Mouse (Mus musculus) MEL (cell line): ENCODE results near the gene Snu13. TPM values are rescaled to one million over a fixed set of nuclear protein-coding genes. Genes with fewer than 3 reads are reported as not detected.

ENCODE experiments used
- DNase-seq: peaks from one replicate; pipeline ENCODE4 v3.0.0; 2011; ENCODE audit warnings: low read depth, low spot score
- H3K27ac ChIP-seq: 2 replicates; pipeline ENCODE4 v1.5.1; 2012; ENCODE audit warnings: low read depth, mild to moderate bottlenecking, control low read depth, low read length, moderate library complexity; ENCODE audit not compliant: control insufficient read depth
- H3K27me3 ChIP-seq, 2 experiments: fragments of 150-350 bp in 1 of 2; sonication (generic) in 1 of 2; 2 replicates each; pipeline ENCODE4 v1.6.1; 2012; ENCODE audit warnings: low read length in 2 of 2, mild to moderate bottlenecking in 2 of 2, improper control_type of control experiment in 1 of 2, moderate library complexity in 1 of 2; ENCODE audit not compliant: insufficient read depth in 2 of 2, control insufficient read depth in 1 of 2
- H3K36me3 ChIP-seq, 2 experiments: 2 replicates each; pipeline ENCODE4 v1.6.1; 2012 to 2014; ENCODE audit warnings: low read length in 2 of 2, improper control_type of control experiment in 1 of 2, inconsistent platforms in 1 of 2, mild to moderate bottlenecking in 1 of 2; ENCODE audit not compliant: insufficient read depth in 2 of 2, control insufficient read depth in 1 of 2
- H3K4me1 ChIP-seq, 2 experiments: fragments of 150-350 bp in 1 of 2; sonication (generic) in 1 of 2; 2 replicates each; pipeline ENCODE4 v1.6.1; 2012; ENCODE audit warnings: low read length in 2 of 2, improper control_type of control experiment in 1 of 2, mild to moderate bottlenecking in 1 of 2; ENCODE audit not compliant: insufficient read depth in 2 of 2, control insufficient read depth in 1 of 2
- H3K4me3 ChIP-seq, 2 experiments: fragments of 150-350 bp in 1 of 2; sonication (generic) in 1 of 2; 2 replicates each; pipeline ENCODE4 v1.5.1; 2012; ENCODE audit warnings: low read depth in 2 of 2, low read length in 2 of 2, mild to moderate bottlenecking in 2 of 2, moderate library complexity in 2 of 2, control low read depth in 1 of 2, improper control_type of control experiment in 1 of 2; ENCODE audit not compliant: control insufficient read depth in 1 of 2, insufficient read depth in 1 of 2
- H3K79me2 ChIP-seq: 2 replicates; pipeline ENCODE4 v1.6.1; 2012; ENCODE audit warnings: mild to moderate bottlenecking, low read length, moderate library complexity; ENCODE audit not compliant: control insufficient read depth, poor library complexity, insufficient read depth
- H3K9ac ChIP-seq: 2 replicates; pipeline ENCODE4 v1.6.1; 2012; ENCODE audit warnings: low read depth, mild to moderate bottlenecking, control low read depth, low read length, moderate library complexity; ENCODE audit not compliant: control insufficient read depth, poor library complexity, severe bottlenecking
- H3K9me3 ChIP-seq: fragments of 150-350 bp; sonication (generic); replicated peaks from 2 replicates; pipeline ENCODE4 v1.6.1; 2012; ENCODE audit warnings: mild to moderate bottlenecking, low read length, improper control_type of control experiment, moderate library complexity; ENCODE audit not compliant: insufficient read depth
- CTCF ChIP-seq, 3 experiments: IDR thresholded peaks in 2 of 3; conservative IDR thresholded peaks in 1 of 3; 2 replicates each; pipeline ENCODE4 v1.5.1; 2011 to 2012; ENCODE audit warnings: low read length in 3 of 3, low read depth in 2 of 3, mild to moderate bottlenecking in 2 of 3, improper control_type of control experiment in 1 of 3, inconsistent platforms in 1 of 3, mixed read lengths in 1 of 3, moderate library complexity in 1 of 3; ENCODE audit not compliant: control insufficient read depth in 1 of 3, insufficient read depth in 1 of 3, poor library complexity in 1 of 3, severe bottlenecking in 1 of 3
- E2F4 ChIP-seq: IDR thresholded peaks from 2 replicates; pipeline ENCODE4 v1.6.1; 2011; ENCODE audit warnings: low read depth, low read length, improper control_type of control experiment, borderline replicate concordance
- ETS1 ChIP-seq: IDR thresholded peaks from 2 replicates; pipeline ENCODE4 v1.6.1; 2012; ENCODE audit warnings: low read depth, mild to moderate bottlenecking, inconsistent platforms, low read length, improper control_type of control experiment, moderate library complexity
- GABPA ChIP-seq: IDR thresholded peaks from 2 replicates; pipeline ENCODE4 v1.6.1; 2012; ENCODE audit warnings: low read depth, mild to moderate bottlenecking, inconsistent platforms, low read length, improper control_type of control experiment, moderate library complexity
- JUND ChIP-seq: IDR thresholded peaks from 2 replicates; pipeline ENCODE4 v1.6.1; 2011; ENCODE audit warnings: low read depth, mild to moderate bottlenecking, improper control_type of control experiment, low read length
- KAT2A ChIP-seq: conservative IDR thresholded peaks from 2 replicates; pipeline ENCODE4 v1.6.1; 2012; ENCODE audit warnings: low read depth, low read length, improper control_type of control experiment, inconsistent platforms
- MAFK ChIP-seq: IDR thresholded peaks from 2 replicates; pipeline ENCODE4 v1.6.1; 2011; ENCODE audit warnings: low read depth, mild to moderate bottlenecking, low read length, improper control_type of control experiment, borderline replicate concordance
- MAZ ChIP-seq: IDR thresholded peaks from 2 replicates; pipeline ENCODE4 v1.6.1; 2012; ENCODE audit warnings: low read depth, mild to moderate bottlenecking, inconsistent platforms, low read length, improper control_type of control experiment
- MXI1 ChIP-seq: IDR thresholded peaks from 2 replicates; pipeline ENCODE4 v1.6.1; 2011; ENCODE audit warnings: mild to moderate bottlenecking, low read depth, low read length, improper control_type of control experiment
- MYB ChIP-seq: IDR thresholded peaks from 2 replicates; pipeline ENCODE4 v1.6.1; 2011; ENCODE audit warnings: mild to moderate bottlenecking, low read depth, low read length, improper control_type of control experiment
- POLR2A ChIP-seq, 2 experiments: IDR thresholded peaks; 2 replicates each; pipeline ENCODE4 v1.6.1; 2011 to 2012; ENCODE audit warnings: low read length in 2 of 2, mild to moderate bottlenecking in 2 of 2, control low read depth in 1 of 2, improper control_type of control experiment in 1 of 2, low read depth in 1 of 2, moderate library complexity in 1 of 2; ENCODE audit not compliant: control insufficient read depth in 1 of 2, insufficient read depth in 1 of 2, poor library complexity in 1 of 2
- RCOR1 ChIP-seq: IDR thresholded peaks from 2 replicates; pipeline ENCODE4 v1.6.1; 2012; ENCODE audit warnings: low read depth, mild to moderate bottlenecking, inconsistent platforms, low read length, improper control_type of control experiment
- SIN3A ChIP-seq: IDR thresholded peaks from 2 replicates; pipeline ENCODE4 v1.6.1; 2012; ENCODE audit warnings: low read length, improper control_type of control experiment, inconsistent platforms
- TAL1 ChIP-seq: IDR thresholded peaks from 2 replicates; pipeline ENCODE4 v1.6.1; 2012; ENCODE audit warnings: mild to moderate bottlenecking, inconsistent platforms, low read length, moderate library complexity, mixed read lengths
- UBTF ChIP-seq: IDR thresholded peaks from 2 replicates; pipeline ENCODE4 v1.6.1; 2012; ENCODE audit warnings: low read depth, mild to moderate bottlenecking, inconsistent platforms, low read length, improper control_type of control experiment, moderate library complexity, borderline replicate concordance; ENCODE audit not compliant: insufficient read depth
- USF2 ChIP-seq, 2 experiments: IDR thresholded peaks; 2 replicates each; pipeline ENCODE4 v1.6.1; 2011 to 2012; ENCODE audit warnings: improper control_type of control experiment in 2 of 2, low read length in 2 of 2, borderline replicate concordance in 1 of 2, inconsistent platforms in 1 of 2, low read depth in 1 of 2, mild to moderate bottlenecking in 1 of 2; ENCODE audit not compliant: insufficient read depth in 1 of 2
- ZKSCAN1 ChIP-seq: IDR thresholded peaks from 2 replicates; pipeline ENCODE4 v1.6.1; 2012; ENCODE audit warnings: low read depth, mild to moderate bottlenecking, inconsistent platforms, low read length, improper control_type of control experiment, moderate library complexity
- ZMIZ1 ChIP-seq: IDR thresholded peaks from 2 replicates; pipeline ENCODE4 v1.6.1; 2012; ENCODE audit warnings: low read depth, mild to moderate bottlenecking, inconsistent platforms, low read length, improper control_type of control experiment, moderate library complexity
- ZNF384 ChIP-seq: IDR thresholded peaks from 2 replicates; pipeline ENCODE4 v1.6.1; 2012; ENCODE audit warnings: low read depth, mild to moderate bottlenecking, inconsistent platforms, low read length, improper control_type of control experiment
- polyA plus RNA-seq, 2 experiments: library from polyadenylated mRNA; stranded (reverse) in 1 of 2; unstranded in 1 of 2; fragments of >175 nt in 1 of 2; fragments of >200 nt in 1 of 2; gene quantifications; 2 replicates each; pipeline versions ENCODE4 v1.2.1 to v1.2.4; 2012; ENCODE audit warnings: low replicate concordance in 2 of 2, low read depth in 1 of 2; ENCODE audit not compliant: insufficient read length in 2 of 2, insufficient read depth in 1 of 2, missing spikeins in 1 of 2
- total RNA-seq: library from RNA; depleted of rRNA; stranded (reverse); fragments of 300-350 nt; gene quantifications from 2 replicates; pipeline ENCODE4 v1.2.3, GENCODE M21; 2012

Gene Snu13
- total and polyA plus RNA-seq, 3 experiments: 196 to 375 (median 297) TPM

DNA sequence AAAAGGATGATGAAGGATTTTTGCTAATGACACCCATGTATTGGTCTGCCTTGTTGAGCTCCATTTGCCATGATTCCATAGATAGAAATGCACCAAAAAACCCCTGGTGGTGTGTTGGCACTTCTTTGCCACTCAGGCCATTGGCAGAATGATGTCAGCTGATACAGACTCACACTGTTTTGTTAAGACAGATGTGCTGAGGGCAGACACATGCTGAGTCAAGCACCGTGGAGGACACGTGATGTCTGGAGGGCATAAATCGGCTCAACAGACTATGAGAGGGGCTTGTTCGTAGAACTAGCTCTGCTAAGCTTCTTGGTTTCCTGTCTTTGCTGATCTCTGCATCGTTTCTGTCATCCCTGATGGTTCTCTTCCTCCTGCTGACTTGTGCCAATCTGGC, 5.1 kb upstream of the Snu13 start:
- H3K27me3 ChIP-seq: peaks cover 5 to 11% of the 10 kb centered on the region in 2 experiments
- no peak overlapping the region for H3K27ac ChIP-seq
- peaks cover 0 to 3% of the 10 kb centered on the region in 2 experiments; a peak in 1 of 4 replicates for H3K36me3 ChIP-seq
- H3K9ac ChIP-seq: no peak overlapping the region
- H3K4me3 ChIP-seq: no peak overlapping the region
- H3K79me2 ChIP-seq: no peaks in the 10 kb centered on the region; the same call in 1 of the 2 replicates
- H3K9me3 ChIP-seq: no peaks in the 10 kb centered on the region
- H3K4me1 ChIP-seq: peaks cover 0 to 7% of the 10 kb centered on the region in 2 experiments; a peak in 2 of 4 replicates
- DNase-seq: no peak
- no peak for TF ChIP-seq ZKSCAN1
- TF ChIP-seq E2F4: no peak
- no peak for TF ChIP-seq ETS1
- no peak for TF ChIP-seq ZMIZ1
- no peak for TF ChIP-seq CTCF (IDR thresholded peaks at IDR 0.05 in 2 of 3, conservative IDR thresholded peaks at IDR 0.05 in 1 of 3; ENCODE audit: control insufficient read depth in 1 of 3, insufficient read depth in 1 of 3, low read depth in 2 of 3, low read length in 3 of 3, poor library complexity in 1 of 3, severe bottlenecking in 1 of 3)
- no peak for TF ChIP-seq RCOR1
- no peak for TF ChIP-seq MAFK
- TF ChIP-seq ZNF384: no peak
- TF ChIP-seq TAL1: no peak
- TF ChIP-seq JUND: no peak
- TF ChIP-seq MYB: no peak
- no peak for TF ChIP-seq KAT2A
- no peak for TF ChIP-seq UBTF
- no peak for TF ChIP-seq GABPA
- TF ChIP-seq MAZ: no peak
- TF ChIP-seq, all 39 proteins: peak for 0

DNA sequence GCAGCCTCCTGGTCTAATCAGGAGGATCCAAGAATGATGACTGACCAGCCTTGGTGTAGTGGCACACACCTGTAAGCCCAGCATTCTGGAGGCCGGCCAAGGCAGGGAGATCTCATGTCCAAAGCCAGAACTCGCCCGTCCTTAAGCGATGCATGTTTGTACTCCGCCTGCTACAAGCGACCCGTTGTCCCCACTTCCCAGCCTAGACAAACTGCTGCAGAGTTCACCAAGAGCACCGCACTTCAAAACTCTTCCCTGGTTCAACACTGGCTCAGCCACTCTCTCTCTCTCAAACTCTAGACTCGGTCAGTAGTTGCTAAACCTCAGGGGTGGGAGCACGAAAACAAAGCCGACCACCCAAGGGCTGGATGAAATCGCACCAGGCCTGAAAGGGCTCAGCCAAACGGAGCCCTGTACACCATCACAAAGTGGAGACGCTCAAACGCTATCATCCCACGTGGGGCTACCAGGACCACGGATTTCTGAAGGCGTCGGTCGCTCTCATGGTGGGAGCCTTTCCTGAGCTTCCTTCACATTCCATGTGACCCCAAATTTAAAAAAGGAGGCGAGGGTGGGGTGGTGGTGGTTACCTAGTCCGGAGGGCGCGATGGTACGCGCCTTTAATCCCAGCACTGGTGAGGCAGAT, 1.0 kb downstream of the Snu13 start:
- peaks cover 44% of the 10 kb centered on the region for H3K79me2 ChIP-seq
- TF ChIP-seq MXI1 (peak; percentile 75; the same call in 1 of the 2 replicates), USF2 (IDR thresholded peaks at IDR 0.05; ENCODE audit: borderline replicate concordance in 1 of 2, insufficient read depth in 1 of 2, low read depth in 1 of 2, low read length in 2 of 2) (no peak), POLR2A (IDR thresholded peaks at IDR 0.05; ENCODE audit: control insufficient read depth in 1 of 2, insufficient read depth in 1 of 2, low read depth in 1 of 2, low read length in 2 of 2, poor library complexity in 1 of 2) (0 out of 4 replicates have a peak, but pooled peaks of 1 of the 2 experiments have one; percentile 12), SIN3A (peak; percentile 68)
- TF ChIP-seq, all 39 proteins: peak for 3
- Histone ChIP-seq H3K4me1 (peaks cover 0 to 13% of the 10 kb centered on the region in 2 experiments; a peak in 3 of 4 replicates), H3K4me3 (peak overlapping the region; percentile 88 to 95), H3K9me3 (no peaks in the 10 kb centered on the region), H3K36me3 (peaks cover 9 to 29% of the 10 kb centered on the region in 2 experiments), H3K9ac (peak overlapping the region; percentile 94), H3K27me3 (0 out of 4 replicates have a peak, but pooled peaks cover 0 to 2% of the 10 kb centered on the region in 2 experiments), H3K27ac (peak overlapping the region; percentile 1; the same call in 1 of the 2 replicates)
- DNase-seq: peak; percentile 61
